Mouse (Mus musculus): Measurements from ENCODE around the gene Ccdc85c.

DNA sequence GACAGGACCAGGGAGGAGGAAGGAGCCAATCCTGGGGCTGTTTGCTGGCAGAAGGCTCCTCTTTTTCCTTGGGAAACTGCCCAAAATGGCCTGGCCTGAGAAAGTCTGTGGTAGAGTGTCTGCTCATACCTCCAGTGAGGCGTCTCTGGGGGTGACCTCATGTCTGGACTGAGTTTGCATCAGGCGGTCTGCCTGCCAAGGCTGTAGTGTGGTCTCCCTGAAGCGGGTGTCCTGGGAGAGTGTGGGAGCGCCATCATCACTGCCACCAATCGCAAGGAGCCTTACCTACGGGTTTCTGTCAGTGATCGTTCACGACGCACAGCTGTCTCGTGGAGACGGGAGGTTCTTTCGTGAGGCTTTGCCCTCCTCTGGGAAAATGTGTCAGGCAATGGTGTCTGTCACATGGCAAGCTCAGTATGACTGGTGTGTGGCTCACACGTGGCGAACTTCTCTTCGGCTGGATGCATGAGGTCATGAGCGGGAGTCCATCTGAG lies 33.2 kb upstream of the Ccdc85c start:
- no peak for TF ChIP-seq CTCF (IDR thresholded peaks at IDR 0.05)
- no peak for TF ChIP-seq EP300 (IDR thresholded peaks at IDR 0.05; ENCODE audit: insufficient read depth, low read depth, low read length)
- no peak for TF ChIP-seq POLR2A (IDR thresholded peaks at IDR 0.05; ENCODE audit: insufficient read depth, low read depth, low read length)

All from heart, adult 2 months (tissue).